8 mouse cellular contexts compared by ENCODE assay signal in the genomic region with DNA sequence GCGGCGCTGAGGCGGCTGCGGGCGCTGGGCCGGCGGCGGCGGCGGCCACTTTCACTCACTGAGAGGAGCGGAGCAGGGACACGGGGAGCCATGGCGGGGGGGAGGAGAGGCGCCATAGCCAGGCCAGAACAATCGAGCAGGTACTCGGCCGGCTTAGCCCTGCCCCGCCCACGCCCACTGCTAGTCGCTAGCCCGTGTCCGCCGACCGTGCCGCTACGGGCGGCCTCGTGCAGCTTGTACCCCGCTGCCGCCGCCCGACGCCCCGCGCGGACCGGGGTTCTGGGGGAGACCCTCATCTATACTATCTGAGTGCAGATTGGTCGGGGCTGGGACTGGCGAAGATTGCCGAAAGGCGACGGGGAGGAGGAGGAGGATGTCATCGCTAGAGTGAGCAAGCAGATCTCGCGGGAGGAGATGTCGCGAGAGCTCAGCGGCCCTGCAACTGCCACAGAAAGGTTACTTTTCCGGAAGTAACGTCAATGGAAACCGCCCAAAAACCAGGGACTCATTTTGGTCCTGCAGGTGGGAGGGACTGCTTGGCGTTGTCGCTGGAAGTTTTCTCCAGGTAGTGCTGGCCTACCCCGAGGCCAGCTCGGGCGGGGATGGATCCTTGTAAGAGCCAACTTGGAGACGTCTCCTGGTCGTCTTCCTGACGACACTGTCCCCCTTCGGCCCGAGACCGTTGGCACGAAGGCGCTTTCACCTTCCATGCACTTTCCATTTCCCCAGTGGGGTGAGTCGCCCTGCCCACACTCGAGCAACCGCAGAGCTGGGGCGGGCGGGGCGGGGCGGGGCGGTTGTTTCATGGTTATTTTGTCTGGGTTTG. TPM values are rescaled to one million over a fixed set of nuclear protein-coding genes. Genes with fewer than 3 reads are reported as not detected.
A peak's percentile ranks its signal among the peaks of the same experiment; 100 is the strongest.
DNase-seq lines count a peak whose midpoint lies in the region; ATAC-seq and TF ChIP-seq lines count a peak whose summit lies in the region.

A gene (minus strand): TSS at position 117 of the 826 bp plus-strand sequence.

- H3K9me3 ChIP-seq in ES-E14 (ENCODE audit: control insufficient read depth, insufficient read depth, low read depth, low read length): no peaks in the 10 kb centered on the region
- no peaks in the 10 kb centered on the region for H3K9me3 ChIP-seq in forebrain, embryonic 15.5 days

- no peaks in the 10 kb centered on the region for H3K27me3 ChIP-seq in forebrain, embryonic 15.5 days

- H3K27ac ChIP-seq in ES-E14 (ENCODE audit: insufficient read depth, low read depth, low read length, poor library complexity, severe bottlenecking): peak within 1 kb of the TSS; percentile 97
- peak within 1 kb of the TSS; percentile 98 for H3K27ac ChIP-seq in forebrain, embryonic 15.5 days (replicated peaks)

- in situ Hi-C loops in ES-E14 (cut with MboI; ENCODE audit: low sequenced_read_pairs in 2 of 2, unreplicated experiment in 2 of 2): no loop called here

- H3K9ac ChIP-seq in ES-E14 (ENCODE audit: insufficient read depth, low read depth, low read length, poor library complexity, severe bottlenecking): peak within 1 kb of the TSS; percentile 99
- H3K9ac ChIP-seq in forebrain, embryonic 15.5 days (replicated peaks): peak within 1 kb of the TSS; percentile 76

- under 1% methylated on average over 63 of the region's 72 CpGs for WGBS in forebrain, embryonic 15.5 days
- under 1% methylated on average over 72 of the region's 72 CpGs for WGBS in lung, adult 2 months

- ATAC-seq in forebrain, embryonic 15.5 days (replicated peaks): peak; percentile 96
- ATAC-seq in neutrophil, adult 5-6 weeks (ENCODE audit: extremely low read depth, insufficient number of reproducible peaks, low FRiP score, poor library complexity, severe bottlenecking): peak; percentile 92

- peak within 1 kb of the TSS; percentile 80 to 82 for H3K4me3 ChIP-seq in ES-E14 (ENCODE audit: insufficient read depth in 1 of 2, low read depth in 1 of 2, low read length in 2 of 2, poor library complexity in 1 of 2, severe bottlenecking in 1 of 2)
- peak within 1 kb of the TSS; percentile 70 for H3K4me3 ChIP-seq in forebrain, embryonic 15.5 days
- H3K4me3 ChIP-seq in lung, adult 2 months (replicated peaks; ENCODE audit: extremely low read depth, low read depth, low read length): peak within 1 kb of the TSS; percentile 93

- TF ChIP-seq POLR2A in lung, adult 2 months (IDR thresholded peaks at IDR 0.05; ENCODE audit: borderline replicate concordance, extremely low read depth, low read depth, low read length): peak; percentile 94; the same call in 1 of the 2 replicates

- peak within 1 kb of the TSS; percentile 74 for H3K4me2 ChIP-seq in forebrain, embryonic 15.5 days (replicated peaks)

- TF ChIP-seq CTCF in lung, adult 2 months (IDR thresholded peaks at IDR 0.05; ENCODE audit: insufficient read depth, low read length): no peak

- DNase-seq in ES-E14 (ENCODE audit: low read depth, low spot score): peak; percentile 97
- peak; percentile 99 for DNase-seq in cerebellum, adult 11-12 months
- peak; percentile 97 for DNase-seq in heart, postnatal 25 days (ENCODE audit: low spot score)
- DNase-seq in layer of hippocampus, adult 18-20 months (ENCODE audit: low spot score in 2 of 2): peak; percentile 98 to 99
- DNase-seq in lung, adult 2 months: peak; percentile 98
- peak; percentile 97 to 98 for DNase-seq in thymus, adult 18-20 months

- no peaks in the 10 kb centered on the region for H3K36me3 ChIP-seq in ES-E14 (ENCODE audit: control insufficient read depth, insufficient read depth, low read length, poor library complexity, severe bottlenecking)
- no peaks in the 10 kb centered on the region for H3K36me3 ChIP-seq in forebrain, embryonic 15.5 days

- intact Hi-C loops in heart, postnatal 25 days (cut with DNase I): loop anchor here (5.0 kb wide), 2 partner anchors 115 to 310 kb away; a partner anchor contains a TSS

- peaks cover 2 to 6% of the 10 kb centered on the region in 2 experiments; a peak in 3 of 4 replicates for H3K4me1 ChIP-seq in ES-E14 (ENCODE audit: control insufficient read depth in 2 of 2, insufficient read depth in 2 of 2, low read length in 2 of 2, poor library complexity in 1 of 2)
- peaks cover 24% of the 10 kb centered on the region for H3K4me1 ChIP-seq in forebrain, embryonic 15.5 days
- peaks cover 3% of the 10 kb centered on the region for H3K4me1 ChIP-seq in lung, adult 2 months (ENCODE audit: control insufficient read depth, insufficient read depth, low read length)

TF ChIP-seq in ES-E14, 5 proteins besides CTCF, POLR2A, EP300 and RAD21:
- TF ChIP-seq HCFC1 (IDR thresholded peaks at IDR 0.05; ENCODE audit: borderline replicate concordance, insufficient read depth, low read length) (peak; percentile 77), CHD2 (IDR thresholded peaks at IDR 0.05; ENCODE audit: low read depth, low read length) (peak; percentile 97), MAFK (IDR thresholded peaks at IDR 0.05; ENCODE audit: insufficient read depth, low read depth, low read length) (peak; percentile 93), ZNF384 (IDR thresholded peaks at IDR 0.05; ENCODE audit: low read depth, low read length) (no peak), ZC3H11A (IDR thresholded peaks at IDR 0.05; ENCODE audit: borderline replicate concordance, low read depth, low read length) (no peak)

RNA-seq across cellular contexts. Expression of the gene that starts here (rescaled TPM):
- total RNA-seq in ES-E14 (2012; rRNA removed): 38.8 and 39.2 TPM in 2 replicates
- 3.4 TPM in 2 replicates for polyA plus RNA-seq in forebrain, embryonic 15.5 days (2015; fragmentation: Nextera tagmentation; extraction: Ambion mirVana)
- total RNA-seq in heart, postnatal 25 days (2021): 10 to 100 TPM in 1 of 2 experiments, 1 to 10 TPM in 1; 10.0 to 11.6 TPM
- 10 to 100 TPM; 17.8 to 18.9 TPM for total RNA-seq in layer of hippocampus, adult 18-20 months (2021)
- 7.1 and 8.7 TPM in 2 replicates for polyA plus RNA-seq in lung, adult 2 months (2012; rRNA removed)
- 30.2 and 33.1 TPM in 2 replicates for total RNA-seq in neutrophil, adult 5-6 weeks (2017)

Comparison
In these comparisons a context has a peak if more than half of its experiments do, and no peak if none do; other contexts are left out.
1. Peak in every context shown above with its lines: DNase-seq, ATAC-seq, H3K4me3 ChIP-seq and H3K27ac ChIP-seq.